Mouse (Mus musculus) olfactory bulb, adult 2 months (tissue): Measurements from ENCODE around the gene Tlk1.

Source experiments
- CTCF ChIP-seq: fragments of 200-500 bp; IDR thresholded peaks from 2 replicates; pipeline ENCODE4 v1.5.1; 2012; ENCODE audit warnings: low read depth, mild to moderate bottlenecking, low read length, moderate library complexity; ENCODE audit not compliant: insufficient read depth
- POLR2A ChIP-seq: fragments of 200-500 bp; IDR thresholded peaks from 2 replicates; pipeline ENCODE4 v1.6.1; 2012; ENCODE audit warnings: mild to moderate bottlenecking, low read depth, low read length, moderate library complexity; ENCODE audit not compliant: insufficient read depth

- no peak for TF ChIP-seq POLR2A
- TF ChIP-seq CTCF, result no peak
These were observed 41.1 kb downstream of the Tlk1 start for GRCm38 (mm10) chr2:70784447-70784846.
